Mouse (Mus musculus) left cerebral cortex, postnatal 10 days (tissue): ENCODE results near the gene Myom1. TPM values are rescaled to one million over a fixed set of nuclear protein-coding genes. Genes with fewer than 3 reads are reported as not detected.
A peak's percentile ranks its signal among the peaks of the same experiment; 100 is the strongest.

Experiments
- DNase-seq, 2 experiments: peaks; one replicate each; pipeline ENCODE4 v3.0.0; 2021 to 2022; ENCODE audit warnings: low spot score in 2 of 2, mixed read lengths in 1 of 2; ENCODE audit errors: extremely low spot score in 1 of 2
- intact Hi-C: fragments of 180-260 bp; cut with DNase I; formaldehyde crosslinking; loops from one replicate; pipeline ENCODE4 v1.15.1; 2025
- total RNA-seq, 2 experiments: library from RNA; stranded (reverse); gene quantifications; 2 replicates each; pipeline ENCODE4 v1.2.3; 2021

Myom1 gene
- total RNA-seq, 2 experiments from 2014 or later, result 3.4 to 3.9 TPM

DNA sequence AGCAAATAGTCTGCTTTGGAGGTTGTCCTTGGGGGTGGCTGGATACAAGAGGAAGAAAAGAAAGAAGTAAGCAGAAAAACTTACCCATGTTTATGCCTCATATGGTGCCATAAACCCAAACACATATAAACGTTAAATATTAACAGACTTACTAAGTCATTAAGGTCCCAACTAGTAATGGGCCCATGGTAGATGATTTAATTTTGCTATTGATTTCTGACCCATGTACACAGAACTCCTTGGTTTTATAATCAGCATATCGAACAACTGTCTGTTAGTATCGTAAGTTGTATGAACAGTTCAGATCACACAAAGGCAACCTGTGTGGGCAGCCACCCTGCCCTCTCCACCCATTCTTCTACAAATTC, 85.7 kb downstream of the Myom1 start:
- intact Hi-C loops, result no loop called here
- DNase-seq, result no peak

DNA sequence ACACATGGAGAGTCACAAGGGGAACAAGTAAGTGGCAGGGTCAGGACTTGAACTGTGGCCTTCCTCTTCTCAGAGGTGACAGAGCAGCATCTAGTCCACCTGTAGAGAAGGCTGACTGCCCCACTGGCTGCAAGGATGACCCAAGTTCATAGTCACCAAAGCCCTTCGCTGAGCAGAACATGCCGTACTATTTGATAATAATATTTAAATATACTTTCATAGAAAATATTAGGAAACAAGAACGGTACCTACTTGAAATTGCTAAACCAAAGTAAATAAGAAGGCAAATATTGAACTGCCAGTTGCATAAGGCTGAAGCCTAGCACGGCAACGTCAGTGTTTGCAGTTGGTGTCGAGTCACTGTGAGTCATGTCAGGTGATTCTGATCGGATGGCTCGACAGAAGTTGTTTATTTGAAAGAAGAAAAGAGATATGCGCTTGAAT, 86.6 kb downstream of the Myom1 start:
- intact Hi-C loops, result no loop called here
- no peak for DNase-seq

DNA sequence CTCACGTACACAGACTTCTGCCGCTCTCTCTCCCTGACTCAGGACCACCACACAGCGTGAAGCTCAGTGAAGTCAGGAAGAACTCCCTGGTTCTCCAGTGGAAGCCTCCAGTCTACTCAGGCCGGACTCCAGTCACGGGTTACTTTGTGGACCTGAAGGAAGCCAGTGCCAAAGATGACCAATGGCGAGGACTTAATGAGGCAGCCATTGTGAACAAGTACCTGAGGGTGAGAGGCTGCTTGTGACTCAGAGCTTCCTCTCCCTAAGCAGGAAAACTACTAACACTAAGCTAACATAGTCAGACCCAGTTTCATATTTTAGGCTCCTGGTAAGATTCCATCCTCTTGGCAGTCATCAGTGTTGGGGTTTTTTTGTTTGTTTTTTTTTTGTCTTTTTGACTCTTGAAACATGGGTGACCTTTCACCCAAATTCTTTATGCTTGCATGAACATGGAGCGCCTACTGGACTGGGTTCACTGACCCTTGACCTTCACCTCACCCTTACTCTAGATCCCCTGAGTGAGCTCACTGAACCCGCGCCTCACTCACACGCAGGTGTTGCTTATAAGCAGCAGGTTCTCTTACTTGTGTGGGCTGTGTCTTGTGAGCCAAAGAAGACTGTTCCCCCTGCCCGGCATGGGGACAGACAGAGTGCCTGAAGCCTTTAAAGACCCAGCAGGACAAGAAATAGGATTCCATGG, 87.5 kb downstream of the Myom1 start:
- DNase-seq, result no peak
- intact Hi-C loops, result no loop called here

DNA sequence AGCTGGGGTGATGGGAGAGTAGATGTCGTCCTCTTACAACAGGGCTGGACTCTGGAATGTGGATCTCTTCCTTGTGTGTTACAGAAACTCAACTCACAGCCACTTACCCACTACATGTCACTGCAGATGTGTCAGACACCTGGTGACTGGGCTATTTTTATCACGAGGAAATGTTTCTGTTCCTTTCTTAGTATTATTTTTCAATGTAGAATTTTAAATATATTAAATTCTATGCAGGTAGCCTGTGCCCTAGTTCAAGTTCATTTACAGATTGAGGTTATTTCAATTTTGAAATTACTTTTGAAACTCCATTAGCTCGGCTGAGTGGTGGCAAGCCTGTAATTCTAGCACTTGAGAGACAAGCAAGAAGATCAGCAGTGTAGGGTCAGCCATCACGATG, 88.6 kb downstream of the Myom1 start:
- intact Hi-C loops, result no loop called here
- DNase-seq, result no peak

DNA sequence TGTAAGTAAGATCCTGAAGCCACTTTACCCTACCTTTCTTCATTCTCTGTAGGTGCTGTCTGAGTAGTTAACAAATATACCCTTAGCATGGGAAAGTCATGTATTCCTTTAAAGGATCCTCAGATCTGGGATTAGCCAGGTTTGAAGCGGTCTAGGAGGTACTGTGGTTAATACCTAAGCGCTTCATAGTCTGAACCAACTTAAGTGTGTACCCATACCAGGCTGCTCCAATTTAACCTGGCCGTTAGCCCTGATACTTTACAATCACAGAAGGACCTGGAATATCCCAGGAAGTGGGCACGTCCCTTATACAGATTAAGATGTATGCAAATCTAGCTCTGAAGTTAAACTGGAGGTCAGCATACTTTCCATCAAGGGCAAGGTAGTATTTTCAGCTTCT, 89.9 kb downstream of the Myom1 start:
- no peak for DNase-seq
- intact Hi-C loops, result no loop called here

- no peak for DNase-seq
- intact Hi-C loops, result no loop called here
Measured at GRCm38 (mm10) chr17:71093793-71094192, 91.4 kb downstream of the Myom1 start.

GRCm38 (mm10) chr17:71094438-71094837, 92.0 kb downstream of the Myom1 start:
- intact Hi-C loops, result no loop called here
- DNase-seq, result no peak

GRCm38 (mm10) chr17:71096557-71097208, 94.2 kb downstream of the Myom1 start:
- intact Hi-C loops, result no loop called here
- DNase-seq, result no peak

DNA sequence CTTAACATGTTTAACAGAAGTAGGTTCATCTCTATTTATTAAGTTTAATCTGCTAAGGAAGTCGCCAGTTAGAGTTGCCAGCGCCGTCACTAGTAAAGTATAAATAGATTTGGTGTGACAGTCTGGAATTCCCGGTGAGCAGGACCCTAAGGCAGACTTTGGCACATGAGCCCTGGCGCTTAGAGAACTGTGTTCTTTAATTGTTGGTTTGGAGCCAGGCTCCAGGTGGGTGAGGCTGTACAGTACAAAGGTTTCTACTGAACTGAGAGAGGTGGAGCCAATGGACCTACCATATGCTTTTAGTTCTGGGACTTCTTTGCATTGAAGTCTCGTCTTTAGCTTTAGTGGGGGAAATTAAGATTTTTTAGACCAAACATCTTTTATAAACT, 94.8 kb downstream of the Myom1 start:
- intact Hi-C loops, result no loop called here

GRCm38 (mm10) chr17:71098606-71099005, 96.2 kb downstream of the Myom1 start:
- no peak for DNase-seq
- intact Hi-C loops, result no loop called here

More for the DNA sequence above, 94.8 kb downstream of the Myom1 start:
- DNase-seq, result no peak

DNA sequence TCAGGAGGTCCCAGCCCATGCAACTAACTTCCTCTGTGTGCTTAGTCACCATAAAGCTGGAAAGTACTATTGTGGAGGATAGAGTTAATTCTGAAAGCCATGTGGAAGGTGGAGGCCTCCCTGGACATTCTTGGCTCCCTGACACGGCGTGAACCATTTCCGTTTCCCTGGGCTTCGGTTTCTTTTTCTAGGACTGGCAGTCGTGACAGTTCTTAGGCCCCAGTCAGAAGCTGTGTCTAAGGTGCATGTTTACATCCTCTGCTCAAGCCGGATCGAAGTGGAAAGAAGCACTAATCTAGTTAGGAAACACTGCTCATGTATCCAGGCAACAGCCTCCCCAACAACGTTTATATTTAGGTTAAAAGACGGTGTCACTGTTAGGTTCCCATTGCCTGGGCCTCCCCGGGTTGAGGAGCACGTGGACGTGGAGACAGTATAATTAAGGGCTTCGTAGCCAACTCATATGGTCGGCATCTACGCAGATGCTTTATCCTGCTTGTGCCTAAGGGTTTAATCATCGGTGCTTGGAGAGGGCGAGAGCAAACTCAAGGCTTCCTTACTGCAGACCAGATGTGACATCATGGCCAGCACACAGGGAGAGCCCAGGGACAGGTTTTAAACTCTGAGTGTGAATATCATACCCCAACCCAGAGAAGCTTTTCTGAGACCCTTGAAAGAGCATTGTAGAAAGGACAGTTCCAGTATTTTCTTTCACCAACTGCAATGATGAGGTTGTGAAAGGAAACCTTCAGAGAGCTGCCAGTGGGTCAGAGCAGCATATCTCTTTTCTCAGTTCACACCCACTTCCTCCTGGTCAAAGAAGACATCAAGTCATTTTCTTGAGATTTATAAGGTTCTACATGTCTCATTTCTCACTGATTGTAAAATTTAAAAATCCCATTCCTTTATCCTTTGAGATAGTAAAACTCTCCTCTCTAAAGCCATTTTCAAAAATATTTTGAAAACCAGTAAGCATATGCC, 100.4 kb downstream of the Myom1 start:
- peak in 1 of 2 experiments; percentile 42 for DNase-seq
- intact Hi-C loops, result no loop called here

GRCm38 (mm10) chr17:71105297-71105696, 102.9 kb downstream of the Myom1 start:
- intact Hi-C loops, result no loop called here

GRCm38 (mm10) chr17:71106250-71106649, 103.8 kb downstream of the Myom1 start:
- no peak for DNase-seq
- intact Hi-C loops, result no loop called here

More at GRCm38 (mm10) chr17:71105297-71105696, 102.9 kb downstream of the Myom1 start:
- DNase-seq, result no peak

- DNase-seq, result no peak
- intact Hi-C loops, result no loop called here
Measured at GRCm38 (mm10) chr17:71110753-71111265, 108.4 kb downstream of the Myom1 start.

GRCm38 (mm10) chr17:71112689-71113088, 110.3 kb downstream of the Myom1 start:
- DNase-seq, result no peak
- intact Hi-C loops, result no loop called here

GRCm38 (mm10) chr17:71114282-71114681, 111.8 kb downstream of the Myom1 start:
- intact Hi-C loops, result no loop called here
- DNase-seq, result no peak

DNA sequence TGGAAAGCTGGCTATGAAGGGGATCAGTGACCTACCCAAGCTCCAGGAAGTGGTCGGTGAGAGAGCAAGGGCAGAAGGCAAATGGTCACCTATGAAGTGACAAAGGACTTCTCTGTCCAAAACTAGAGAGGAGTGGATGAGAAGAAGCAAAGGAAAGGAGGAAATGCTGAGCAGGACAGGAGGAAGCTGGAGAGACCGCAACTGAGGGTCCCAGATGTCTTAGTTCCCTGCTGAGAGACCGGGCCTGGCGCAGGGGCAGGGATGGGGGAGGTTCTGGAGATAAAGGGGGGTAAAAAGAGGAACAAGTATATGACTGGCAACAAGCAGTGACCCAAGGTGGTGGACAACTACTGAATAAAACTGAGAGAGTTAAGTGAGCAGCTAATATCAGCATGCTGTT, 115.5 kb downstream of the Myom1 start:
- intact Hi-C loops, result no loop called here
- DNase-seq, result no peak

DNA sequence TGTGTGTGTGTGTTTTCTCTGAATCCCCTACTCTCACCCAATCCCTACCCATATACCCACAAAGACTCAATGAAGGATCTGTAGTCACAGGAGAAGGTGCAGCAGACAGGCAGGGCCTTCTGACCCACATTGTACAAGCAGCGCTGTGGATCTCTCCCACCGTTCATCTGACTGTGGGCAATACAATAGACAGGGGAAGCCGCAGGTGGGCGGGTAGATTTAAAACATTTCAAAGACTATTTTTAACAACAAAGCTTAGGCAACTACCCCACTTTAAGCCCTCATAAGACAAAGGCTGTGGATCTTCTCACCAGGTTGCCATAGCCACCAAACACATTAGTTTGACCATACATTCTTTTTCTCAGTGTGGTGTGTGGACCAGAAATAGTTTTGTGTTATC, 116.2 kb downstream of the Myom1 start:
- intact Hi-C loops, result no loop called here
- DNase-seq, result no peak

- intact Hi-C loops, result no loop called here
- DNase-seq, result no peak
Measured at GRCm38 (mm10) chr17:71120626-71121025, 118.2 kb downstream of the Myom1 start.
